Mouse (Mus musculus) megakaryocyte, embryonic 14.5 days (primary cell): ENCODE data around the gene Cd47.

Source experiments
- FLI1 ChIP-seq: IDR thresholded peaks from 2 replicates; pipeline ENCODE4 v1.6.1; 2012; ENCODE audit warnings: low read length, inconsistent platforms, mixed read lengths
- GATA1 ChIP-seq: IDR thresholded peaks from 3 replicates; pipeline ENCODE4 v1.6.1; 2012; ENCODE audit warnings: mixed read lengths, low read length, inconsistent platforms, borderline replicate concordance

- TF ChIP-seq FLI1, result no peak
- TF ChIP-seq GATA1, result no peak
Observed at GRCm38 (mm10) chr16:49921677-49922076, 121.3 kb downstream of the Cd47 start.
